Mouse (Mus musculus) liver, adult 2 months (tissue): ENCODE results near the gene Gm43191. TPM values are rescaled to one million over a fixed set of nuclear protein-coding genes. Genes with fewer than 3 reads are reported as not detected.

Experiments used
- DNase-seq: peaks from one replicate; pipeline ENCODE4 v3.0.0-alpha.2; 2011; ENCODE audit warnings: low read depth, low spot score; ENCODE audit errors: extremely low read depth
- H3K27ac ChIP-seq: fragments of 200-500 bp; replicated peaks from 2 replicates; pipeline ENCODE4 v1.5.1; 2012; ENCODE audit warnings: low read depth, mild to moderate bottlenecking, control low read depth, inconsistent platforms, low read length; ENCODE audit not compliant: insufficient read depth
- H3K27me3 ChIP-seq: fragments of 200-500 bp; 2 replicates; pipeline ENCODE4 v1.6.1; 2012; ENCODE audit warnings: mild to moderate bottlenecking, moderate library complexity, low read length, inconsistent platforms; ENCODE audit not compliant: control insufficient read depth, insufficient read depth
- H3K36me3 ChIP-seq: fragments of 200-500 bp; 2 replicates; pipeline ENCODE4 v1.6.1; 2012; ENCODE audit warnings: low read length, inconsistent platforms; ENCODE audit not compliant: control insufficient read depth, insufficient read depth
- H3K4me1 ChIP-seq: fragments of 200-500 bp; 2 replicates; pipeline ENCODE4 v1.6.1; 2011; ENCODE audit warnings: low read length; ENCODE audit not compliant: control insufficient read depth, insufficient read depth
- H3K4me3 ChIP-seq: fragments of 200-500 bp; 2 replicates; pipeline ENCODE4 v1.5.1; 2011; ENCODE audit warnings: low read depth, mild to moderate bottlenecking, control low read depth, low read length, moderate library complexity; ENCODE audit not compliant: insufficient read depth
- H3K79me2 ChIP-seq: fragments of 200-500 bp; 2 replicates; pipeline ENCODE4 v1.6.1; 2012; ENCODE audit warnings: inconsistent platforms, mild to moderate bottlenecking, low read length, moderate library complexity; ENCODE audit not compliant: control insufficient read depth, insufficient read depth
- H3K9ac ChIP-seq: fragments of 200-500 bp; 2 replicates; pipeline ENCODE4 v1.6.1; 2012; ENCODE audit warnings: low read depth, mild to moderate bottlenecking, control low read depth, inconsistent platforms, low read length
- CTCF ChIP-seq: fragments of 200-500 bp; IDR thresholded peaks from 2 replicates; pipeline ENCODE4 v1.5.1; 2011; ENCODE audit warnings: low read depth, low read length, control low read depth
- POLR2A ChIP-seq: fragments of 200-500 bp; IDR thresholded peaks from 2 replicates; pipeline ENCODE4 v1.6.1; 2011; ENCODE audit warnings: low read length, control low read depth; ENCODE audit not compliant: insufficient read depth; ENCODE audit errors: extremely low read depth
- WGBS: fragments of 180-500 bp; shearing (Covaris S2); methylation state at CpG from one replicate; pipeline ENCODE4 v1.1.7; 2018; 5-methylcytosine and 5-hydroxymethylcytosine counted together
- polyA plus RNA-seq: library from polyadenylated mRNA; depleted of rRNA; stranded (reverse); fragments of >200 nt; gene quantifications from 2 replicates; pipeline ENCODE4 v1.2.3, GENCODE M21; 2012
- total RNA-seq: library from RNA; depleted of rRNA; stranded (reverse); fragments of >200 nt; gene quantifications from 2 replicates; pipeline ENCODE4 v1.2.3, GENCODE M21; 2014

The Gm43191 gene
- total and polyA plus RNA-seq, 2 experiments, result not detected

DNA sequence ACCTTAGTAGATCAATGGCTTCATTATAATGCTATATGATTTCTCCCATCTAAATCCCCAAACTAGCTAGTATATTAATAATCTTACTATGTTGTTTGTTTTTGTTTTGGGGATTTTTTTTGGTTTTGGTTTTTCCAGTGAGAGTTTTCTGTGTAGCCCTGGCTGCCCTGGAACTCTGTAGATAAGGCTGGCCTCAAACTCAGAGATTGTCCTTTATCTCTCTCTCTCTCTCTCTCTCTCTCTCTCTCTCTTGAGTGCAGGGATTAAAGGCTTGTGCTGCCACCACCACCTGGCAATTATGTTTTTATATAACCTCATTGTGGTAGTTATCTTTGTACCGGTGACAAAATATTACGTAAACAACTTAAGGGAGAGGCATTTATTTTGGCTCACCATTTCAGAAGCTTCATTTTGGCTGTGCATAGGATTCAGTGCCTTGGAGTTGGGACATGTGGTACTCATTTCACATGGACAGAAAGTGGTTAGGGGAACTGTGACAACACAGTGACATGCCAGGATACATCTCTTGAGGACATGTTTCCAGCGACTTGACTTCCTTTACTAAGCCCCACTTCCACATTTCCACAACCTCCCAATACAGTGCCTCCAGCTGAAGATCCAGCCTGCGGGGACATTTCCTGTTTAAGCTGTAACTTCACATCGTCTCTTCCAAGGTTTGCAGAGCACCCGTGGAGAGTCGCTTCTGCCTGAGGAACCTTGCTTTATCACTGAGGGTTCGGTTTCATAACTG is 65.6 kb downstream of the Gm43191 start:
- Histone ChIP-seq H3K79me2 (no peaks in the 10 kb centered on the region), H3K4me1 (peaks cover 5% of the 10 kb centered on the region; the same call in 1 of the 2 replicates), H3K4me3 (no peak overlapping the region), H3K9ac (no peak overlapping the region), H3K36me3 (no peaks in the 10 kb centered on the region), H3K27me3 (no peaks in the 10 kb centered on the region), H3K27ac (no peak overlapping the region)
- peak; percentile 46 for DNase-seq
- no peak for TF ChIP-seq POLR2A
- TF ChIP-seq CTCF, result no peak
- WGBS, result 80% methylated on average over 8 of the region's 8 CpGs

DNA sequence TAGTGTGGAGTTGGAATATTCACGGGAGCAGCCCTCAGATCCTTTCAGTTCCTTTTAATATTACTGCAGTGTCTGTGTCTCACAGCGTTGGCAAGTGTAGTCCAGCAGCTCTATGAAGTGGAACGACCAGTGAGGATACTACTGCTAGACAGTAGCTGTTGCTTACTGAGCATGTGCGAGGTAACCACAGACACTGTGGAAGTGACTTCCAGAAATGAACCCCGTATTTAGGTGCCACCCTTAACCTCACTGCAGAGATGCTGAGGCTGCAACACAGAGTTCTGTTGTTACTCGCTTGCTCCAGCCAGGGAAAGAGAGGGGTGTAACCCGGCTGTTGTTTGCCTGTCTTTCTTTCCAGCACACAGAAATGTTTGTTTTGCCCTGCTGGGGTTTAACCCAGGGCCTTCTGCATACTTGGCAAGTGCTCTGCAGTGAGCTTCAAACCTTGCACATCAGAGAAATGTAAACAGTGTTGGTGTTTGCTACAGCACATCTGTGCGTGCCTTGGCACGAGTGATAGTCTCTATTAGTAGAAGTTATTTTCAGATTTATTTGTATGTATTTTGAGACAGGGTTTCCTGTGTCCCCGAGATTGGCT is 66.7 kb downstream of the Gm43191 start, which contains the start of gene Trmt13:
TSS of gene Trmt13 (minus strand) at position 293 of the 598 bp plus-strand sequence.
- Histone ChIP-seq H3K4me3 (no peak within 1 kb of the TSS), H3K36me3 (no peaks in the 10 kb centered on the region), H3K9ac (no peak within 1 kb of the TSS), H3K79me2 (no peaks in the 10 kb centered on the region), H3K4me1 (peaks cover 5% of the 10 kb centered on the region; the same call in 1 of the 2 replicates), H3K27ac (peak within 1 kb of the TSS; percentile 56), H3K27me3 (no peaks in the 10 kb centered on the region)
- TF ChIP-seq CTCF, result no peak
- peak; percentile 99 for DNase-seq
- 17% methylated on average over 10 of the region's 10 CpGs for WGBS

DNA sequence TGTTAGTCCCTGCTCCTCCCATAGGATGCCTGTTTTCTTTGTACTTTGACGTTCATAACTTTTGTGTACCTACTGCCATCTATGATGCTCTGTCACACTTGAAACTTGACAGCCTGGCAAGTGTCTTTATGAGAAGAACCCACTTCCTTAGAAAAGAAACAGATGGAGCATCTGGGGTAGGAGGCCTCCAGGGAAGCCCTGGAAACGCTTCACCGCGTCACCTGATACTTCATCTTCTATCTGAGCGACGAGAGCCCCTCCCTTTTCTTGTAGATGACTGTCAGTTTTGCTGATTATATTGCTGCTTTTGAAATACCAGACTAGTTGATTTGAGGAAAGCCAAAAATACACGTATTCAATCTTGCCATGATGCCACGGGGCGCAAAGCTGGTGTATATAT is 76.5 kb downstream of the Gm43191 start:
- Histone ChIP-seq H3K27me3 (no peaks in the 10 kb centered on the region), H3K79me2 (no peaks in the 10 kb centered on the region), H3K4me1 (no peaks in the 10 kb centered on the region), H3K9ac (no peak overlapping the region), H3K27ac (no peak overlapping the region), H3K4me3 (no peak overlapping the region), H3K36me3 (no peaks in the 10 kb centered on the region)
- DNase-seq, result no peak
- WGBS, result 94% methylated on average over 9 of the region's 9 CpGs
- no peak for TF ChIP-seq CTCF
- TF ChIP-seq POLR2A, result no peak

DNA sequence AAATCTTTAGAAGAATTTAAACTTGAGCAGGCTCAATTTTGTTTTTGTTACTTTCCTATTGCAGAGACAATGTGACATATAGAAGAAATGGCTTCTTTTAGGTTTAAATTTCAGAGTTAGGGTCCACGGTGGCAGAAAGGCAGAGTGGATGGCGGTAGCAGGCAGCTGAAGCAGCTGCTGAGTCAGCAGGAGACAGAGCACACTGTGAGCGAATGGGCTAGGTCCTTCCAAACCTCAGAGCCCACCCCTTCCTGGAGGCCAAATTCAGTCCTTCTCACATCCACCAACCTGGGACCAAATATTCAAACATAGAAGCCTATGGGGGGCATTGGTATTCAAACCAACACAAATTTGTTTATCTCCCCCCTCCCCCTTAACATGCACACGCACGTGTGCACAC is 79.3 kb downstream of the Gm43191 start:
- Histone ChIP-seq H3K4me1 (peaks cover 3% of the 10 kb centered on the region; the same call in 1 of the 2 replicates), H3K27me3 (no peaks in the 10 kb centered on the region), H3K9ac (no peak overlapping the region), H3K4me3 (no peak overlapping the region), H3K36me3 (no peaks in the 10 kb centered on the region), H3K27ac (no peak overlapping the region), H3K79me2 (no peaks in the 10 kb centered on the region)
- TF ChIP-seq CTCF (no peak), POLR2A (no peak)
- no peak for DNase-seq
- 94% methylated on average over 5 of the region's 5 CpGs for WGBS

DNA sequence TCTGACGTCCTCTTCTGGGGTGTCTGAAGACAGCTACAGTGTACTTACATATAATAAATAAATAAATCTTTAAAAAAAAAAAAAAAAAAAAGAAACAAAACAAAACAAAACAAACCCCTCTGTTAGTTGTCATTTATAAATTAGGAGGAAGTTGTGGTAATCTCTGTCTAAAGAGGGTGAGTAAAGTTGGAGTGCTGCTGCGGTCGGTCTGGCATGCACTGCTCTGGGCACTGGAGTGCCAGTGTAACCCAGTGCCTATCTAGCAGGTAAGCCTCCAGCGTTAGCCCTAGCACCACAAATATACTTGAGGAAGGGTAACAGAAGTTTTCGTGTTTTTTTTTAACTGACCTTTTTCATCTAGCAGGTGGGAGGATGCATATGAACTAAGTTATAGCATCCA is 80.1 kb downstream of the Gm43191 start:
- Histone ChIP-seq H3K79me2 (no peaks in the 10 kb centered on the region), H3K4me1 (peaks cover 3% of the 10 kb centered on the region; the same call in 1 of the 2 replicates), H3K27me3 (no peaks in the 10 kb centered on the region), H3K36me3 (no peaks in the 10 kb centered on the region), H3K27ac (no peak overlapping the region), H3K4me3 (no peak overlapping the region), H3K9ac (no peak overlapping the region)
- 88% methylated on average over 5 of the region's 5 CpGs for WGBS
- DNase-seq, result no peak
- no peak for TF ChIP-seq POLR2A
- no peak for TF ChIP-seq CTCF

DNA sequence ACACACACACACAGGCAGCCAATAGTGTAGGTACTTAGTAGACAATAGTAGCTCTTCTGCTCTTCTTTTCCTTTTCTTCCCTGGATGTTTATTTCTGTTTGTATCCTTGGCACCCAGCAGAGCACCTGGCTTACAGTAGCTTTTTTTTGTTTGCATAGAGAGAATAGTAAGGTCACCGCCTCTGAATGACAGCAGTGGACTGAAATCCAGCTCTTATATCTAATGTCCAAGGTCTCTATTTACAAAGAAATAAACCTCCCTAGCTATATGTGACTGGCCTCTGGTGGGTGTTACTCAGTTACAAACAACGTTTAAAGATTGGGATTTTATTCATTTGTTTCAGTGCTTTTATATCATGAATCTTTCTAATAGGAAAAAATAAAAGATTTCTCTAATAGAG is 81.4 kb downstream of the Gm43191 start:
- H3K4me1 ChIP-seq, result peaks cover 3% of the 10 kb centered on the region; the same call in 1 of the 2 replicates
- H3K9ac ChIP-seq, result no peak overlapping the region
- H3K36me3 ChIP-seq, result no peaks in the 10 kb centered on the region
- H3K79me2 ChIP-seq, result no peaks in the 10 kb centered on the region
- no peak overlapping the region for H3K4me3 ChIP-seq
- DNase-seq, result peak; percentile 89
- 33% methylated on average over 2 of the region's 2 CpGs for WGBS
- H3K27me3 ChIP-seq, result no peaks in the 10 kb centered on the region
- no peak overlapping the region for H3K27ac ChIP-seq
- TF ChIP-seq POLR2A (no peak), CTCF (no peak)
